Mouse (Mus musculus) midbrain, embryonic 13.5 days (tissue): ENCODE data around the gene Olfr633. TPM values are rescaled to one million over a fixed set of nuclear protein-coding genes. Genes with fewer than 3 reads are reported as not detected.
"Not testable (repeated sequence)": the region's sequence is repeated elsewhere in the genome, so short reads cannot be mapped to it uniquely, and the experiment has no call there.

Experiments
- ATAC-seq: fragments of 200-750 bp; cut with Nextera tagmentation; 2 replicates; pipeline ENCODE4 v1.8.0; 2017; ENCODE audit warnings: mild to moderate bottlenecking, moderate TSS enrichment, moderate library complexity
- H3K27ac ChIP-seq: fragments of 300-500 bp; sonication (generic); 2 replicates; pipeline ENCODE4 v1.5.1; 2015; ENCODE audit warnings: inconsistent platforms, mild to moderate bottlenecking, moderate library complexity
- H3K27me3 ChIP-seq: fragments of 300-500 bp; sonication (generic); 2 replicates; pipeline ENCODE4 v1.6.1; 2015; ENCODE audit warnings: mild to moderate bottlenecking, inconsistent platforms
- H3K36me3 ChIP-seq: fragments of 300-500 bp; sonication (generic); 2 replicates; pipeline ENCODE4 v1.6.1; 2015; ENCODE audit warnings: mild to moderate bottlenecking, inconsistent platforms
- H3K4me1 ChIP-seq: fragments of 300-500 bp; sonication (generic); replicated peaks from 2 replicates; pipeline ENCODE4 v1.6.1; 2015; ENCODE audit warnings: inconsistent platforms
- H3K4me2 ChIP-seq: fragments of 300-500 bp; sonication (generic); replicated peaks from 2 replicates; pipeline ENCODE4 v1.6.1; 2015; ENCODE audit warnings: moderate library complexity, mild to moderate bottlenecking, inconsistent platforms
- H3K4me3 ChIP-seq: fragments of 300-500 bp; sonication (generic); replicated peaks from 2 replicates; pipeline ENCODE4 v1.5.1; 2015; ENCODE audit warnings: mild to moderate bottlenecking, inconsistent platforms
- H3K9ac ChIP-seq: fragments of 300-500 bp; sonication (generic); replicated peaks from 2 replicates; pipeline ENCODE4 v1.6.1; 2015; ENCODE audit warnings: mild to moderate bottlenecking, inconsistent platforms
- H3K9me3 ChIP-seq: fragments of 300-500 bp; sonication (generic); 2 replicates; pipeline ENCODE4 v1.6.1; 2016; ENCODE audit warnings: mild to moderate bottlenecking, inconsistent platforms
- WGBS: fragments of 180-500 bp; shearing (Covaris S2); methylation state at CpG from one replicate; pipeline ENCODE4 v1.1.7; 2015; 5-methylcytosine and 5-hydroxymethylcytosine counted together
- polyA plus RNA-seq: library from polyadenylated mRNA; unstranded; fragments of >200 nt; fragmentation: Nextera tagmentation; extraction: Ambion mirVana; gene quantifications from 2 replicates; pipeline ENCODE4 v1.2.1, GENCODE M21; 2015

Gene Olfr633
- not detected in 2 replicates for polyA plus RNA-seq

GRCm38 (mm10) chr7:103944137-103944536 lies at the start of gene Olfr633:
Gene Olfr633 (plus strand): TSS chr7:103944437.
- H3K4me3 ChIP-seq: no peak within 1 kb of the TSS
- H3K36me3 ChIP-seq: no peaks in the 10 kb centered on the region
- no peaks in the 10 kb centered on the region for H3K27me3 ChIP-seq
- ATAC-seq: no peak
- H3K4me1 ChIP-seq: no peaks in the 10 kb centered on the region
- no peaks in the 10 kb centered on the region for H3K9me3 ChIP-seq
- H3K27ac ChIP-seq: no peak within 1 kb of the TSS
- H3K4me2 ChIP-seq: no peak within 1 kb of the TSS
- no peak within 1 kb of the TSS for H3K9ac ChIP-seq

DNA sequence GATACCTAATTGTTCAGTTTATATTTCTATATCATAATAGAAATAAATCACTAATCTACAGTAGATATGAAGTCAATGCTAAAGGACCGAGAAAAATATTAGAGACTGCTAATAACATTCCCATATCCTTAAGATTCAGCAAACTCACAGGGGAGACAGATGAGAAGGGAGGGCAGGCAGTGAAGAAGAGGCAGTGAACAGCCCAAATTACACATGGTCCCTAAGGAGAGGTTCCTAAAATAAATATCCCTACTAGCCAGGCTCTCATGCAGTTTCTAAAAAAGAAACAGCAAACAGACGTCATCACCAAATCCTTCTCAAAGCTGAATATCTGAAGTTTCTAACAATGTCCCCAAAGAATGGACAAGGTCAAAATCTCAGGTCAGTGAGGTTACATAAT lies 41.0 kb upstream of the Olfr633 start, which contains the start of gene Olfr65:
Olfr65 (plus strand) TSS at position 301 of the 400 bp plus-strand sequence.
- no peak within 1 kb of the TSS for H3K27ac ChIP-seq
- H3K36me3 ChIP-seq: no peaks in the 10 kb centered on the region
- ATAC-seq: no peak
- no peaks in the 10 kb centered on the region for H3K9me3 ChIP-seq
- no peak within 1 kb of the TSS for H3K9ac ChIP-seq
- 85% methylated on average over 2 of the region's 2 CpGs for WGBS
- no peaks in the 10 kb centered on the region for H3K4me1 ChIP-seq
- H3K4me2 ChIP-seq: no peak within 1 kb of the TSS
- H3K4me3 ChIP-seq: no peak within 1 kb of the TSS
- no peaks in the 10 kb centered on the region for H3K27me3 ChIP-seq

GRCm38 (mm10) chr7:103910047-103910446 lies 34.2 kb upstream of the Olfr633 start:
- Histone ChIP-seq H3K4me1 (no peaks in the 10 kb centered on the region), H3K27me3 (no peaks in the 10 kb centered on the region), H3K4me2 (no peak overlapping the region), H3K9ac (no peak overlapping the region), H3K27ac (no peak overlapping the region), H3K9me3 (no peaks in the 10 kb centered on the region), H3K36me3 (no peaks in the 10 kb centered on the region), H3K4me3 (no peak overlapping the region)
- no peak for ATAC-seq
- WGBS: 66% methylated on average over 3 of the region's 3 CpGs

DNA sequence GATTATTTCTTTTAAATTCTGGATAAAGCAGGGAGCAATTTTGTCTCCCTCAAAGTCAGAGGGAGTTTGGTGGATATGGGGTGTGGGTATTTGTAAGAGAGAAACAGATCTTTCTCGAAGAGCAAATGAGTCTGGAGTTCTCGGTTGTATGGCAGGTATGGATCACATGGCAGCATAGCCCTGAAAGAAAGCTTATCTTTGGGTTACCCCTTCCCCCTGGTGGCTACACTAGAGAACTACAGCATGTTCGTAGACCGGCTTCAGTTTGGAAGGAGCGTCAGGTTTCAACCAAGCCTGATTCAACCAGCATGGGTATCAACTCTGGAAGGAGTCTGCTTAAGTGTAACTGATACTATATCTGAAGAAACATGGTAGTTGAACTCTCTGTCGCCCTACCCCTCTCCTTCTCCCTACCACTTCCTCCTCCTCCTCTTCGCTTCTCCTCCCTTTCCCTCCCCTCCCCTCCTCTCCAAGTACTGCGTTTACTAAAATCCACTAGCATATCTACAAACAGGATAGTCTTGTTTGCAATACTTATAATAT lies 31.2 kb upstream of the Olfr633 start:
- no peak for ATAC-seq
- H3K36me3 ChIP-seq: no peaks in the 10 kb centered on the region
- 51% methylated on average over 8 of the region's 8 CpGs for WGBS
- no peak overlapping the region for H3K27ac ChIP-seq
- no peak overlapping the region for H3K9ac ChIP-seq
- H3K4me3 ChIP-seq: no peak overlapping the region
- no peak overlapping the region for H3K4me2 ChIP-seq
- H3K4me1 ChIP-seq: no peaks in the 10 kb centered on the region
- no peaks in the 10 kb centered on the region for H3K9me3 ChIP-seq
- no peaks in the 10 kb centered on the region for H3K27me3 ChIP-seq

GRCm38 (mm10) chr7:103915338-103915737 lies 28.9 kb upstream of the Olfr633 start:
- H3K27me3 ChIP-seq: no peaks in the 10 kb centered on the region
- no peak overlapping the region for H3K4me3 ChIP-seq
- no peak overlapping the region for H3K9ac ChIP-seq
- H3K4me1 ChIP-seq: no peaks in the 10 kb centered on the region
- ATAC-seq: no peak
- no peak overlapping the region for H3K27ac ChIP-seq
- no peaks in the 10 kb centered on the region for H3K36me3 ChIP-seq
- no peaks in the 10 kb centered on the region for H3K9me3 ChIP-seq
- no peak overlapping the region for H3K4me2 ChIP-seq

DNA sequence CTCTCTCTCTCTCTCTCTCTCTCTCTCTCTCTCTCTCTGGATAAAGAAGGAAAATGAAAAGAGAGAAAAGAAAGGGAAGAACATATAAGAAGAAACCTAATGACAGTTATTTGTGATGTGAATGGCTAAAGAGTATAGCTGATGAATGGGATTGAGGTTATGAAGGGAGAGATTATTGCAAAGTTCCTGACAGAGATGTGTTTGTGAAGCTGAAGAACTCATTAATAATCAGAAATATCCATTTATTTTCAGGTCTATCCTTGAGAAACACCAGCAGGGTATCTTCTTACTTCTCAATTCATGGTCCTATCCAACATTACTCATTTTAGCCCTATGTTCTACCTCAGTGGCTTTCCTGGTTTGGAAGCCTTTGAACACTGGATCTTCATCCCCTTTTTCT lies 15.7 kb upstream of the Olfr633 start, which contains the start of gene Olfr631:
Olfr631 (plus strand) TSS at position 301 of the 400 bp plus-strand sequence.
- H3K27ac ChIP-seq: no peak within 1 kb of the TSS
- no peaks in the 10 kb centered on the region for H3K27me3 ChIP-seq
- H3K4me1 ChIP-seq: no peaks in the 10 kb centered on the region
- no peak within 1 kb of the TSS for H3K4me2 ChIP-seq
- no peaks in the 10 kb centered on the region for H3K36me3 ChIP-seq
- no peak for ATAC-seq
- H3K4me3 ChIP-seq: no peak within 1 kb of the TSS
- no peaks in the 10 kb centered on the region for H3K9me3 ChIP-seq
- no peak within 1 kb of the TSS for H3K9ac ChIP-seq

- Histone ChIP-seq H3K36me3 (no peaks in the 10 kb centered on the region), H3K27ac (no peak within 1 kb of the TSS), H3K4me3 (no peak within 1 kb of the TSS), H3K4me1 (no peaks in the 10 kb centered on the region), H3K27me3 (no peaks in the 10 kb centered on the region), H3K9me3 (no peaks in the 10 kb centered on the region), H3K9ac (no peak within 1 kb of the TSS), H3K4me2 (no peak within 1 kb of the TSS)
- 77% methylated on average over 2 of the region's 2 CpGs for WGBS
- no peak for ATAC-seq
Measured at GRCm38 (mm10) chr7:103934264-103934663, 10.0 kb upstream of the Olfr633 start, which contains the start of gene Olfr632. Gene Olfr632 (plus strand): TSS chr7:103934347.

DNA sequence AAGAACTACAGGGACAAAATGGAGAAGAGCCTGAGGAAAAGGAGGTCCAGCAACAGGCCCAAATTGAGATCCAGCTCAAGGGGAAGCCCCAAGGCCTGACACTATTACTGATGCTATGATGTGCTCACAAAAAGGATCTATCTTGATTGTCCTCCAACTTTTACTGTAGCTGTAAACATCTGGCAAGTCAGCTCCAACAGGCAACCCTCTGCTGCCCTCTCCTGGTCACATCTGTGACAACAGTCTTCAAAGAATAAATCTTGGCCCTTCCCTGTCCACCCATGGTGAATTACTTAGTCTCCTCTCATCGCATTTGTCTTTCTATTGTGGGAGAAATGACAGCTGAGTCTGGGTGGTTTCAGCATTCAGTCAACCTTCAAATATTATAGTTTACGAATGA lies 1.5 kb upstream of the Olfr633 start:
- WGBS: 23% methylated on average over 2 of the region's 2 CpGs

DNA sequence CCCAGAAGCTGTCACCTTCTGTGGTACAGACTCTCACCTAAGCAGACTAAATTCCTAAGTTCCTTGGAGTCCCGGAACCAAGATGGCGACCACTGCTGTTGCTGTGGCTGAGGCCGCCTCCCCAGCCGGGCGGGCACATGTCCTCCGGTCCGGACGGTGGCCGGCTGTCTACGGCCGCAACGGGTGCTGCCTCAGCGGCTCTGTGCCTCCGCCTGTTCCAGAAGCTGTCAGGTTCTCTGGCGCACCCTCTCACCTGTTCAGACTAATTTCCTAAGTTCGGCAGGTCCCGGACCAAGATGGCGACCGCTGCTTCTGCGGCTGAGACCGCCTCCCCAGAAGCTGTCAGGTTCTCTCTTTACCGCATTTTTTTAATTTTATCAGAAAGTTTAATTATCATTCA lies 22.6 kb downstream of the Olfr633 start:
- not testable (repeated sequence) for H3K9ac ChIP-seq, H3K9me3 ChIP-seq, H3K36me3 ChIP-seq, H3K4me1 ChIP-seq, ATAC-seq, H3K4me2 ChIP-seq, H3K4me3 ChIP-seq, H3K27ac ChIP-seq, H3K27me3 ChIP-seq
- 95% methylated on average over 22 of the region's 22 CpGs for WGBS

More for the DNA sequence above, 1.5 kb upstream of the Olfr633 start:
- H3K4me1 ChIP-seq: no peaks in the 10 kb centered on the region
- H3K4me2 ChIP-seq: no peak overlapping the region
- H3K27ac ChIP-seq: no peak overlapping the region
- H3K27me3 ChIP-seq: no peaks in the 10 kb centered on the region
- no peak overlapping the region for H3K4me3 ChIP-seq
- no peak for ATAC-seq
- H3K36me3 ChIP-seq: no peaks in the 10 kb centered on the region
- no peak overlapping the region for H3K9ac ChIP-seq
- no peaks in the 10 kb centered on the region for H3K9me3 ChIP-seq

GRCm38 (mm10) chr7:103970852-103971251 lies 26.6 kb downstream of the Olfr633 start, which contains the start of gene Olfr635:
Gene Olfr635 (plus strand): TSS chr7:103971152.
- H3K4me1 ChIP-seq: no peaks in the 10 kb centered on the region
- no peak within 1 kb of the TSS for H3K27ac ChIP-seq
- H3K4me3 ChIP-seq: no peak within 1 kb of the TSS
- 71% methylated on average over 1 of the region's 1 CpGs for WGBS
- ATAC-seq: no peak
- H3K9me3 ChIP-seq: no peaks in the 10 kb centered on the region
- H3K27me3 ChIP-seq: no peaks in the 10 kb centered on the region
- no peaks in the 10 kb centered on the region for H3K36me3 ChIP-seq
- H3K9ac ChIP-seq: no peak within 1 kb of the TSS
- H3K4me2 ChIP-seq: no peak within 1 kb of the TSS

DNA sequence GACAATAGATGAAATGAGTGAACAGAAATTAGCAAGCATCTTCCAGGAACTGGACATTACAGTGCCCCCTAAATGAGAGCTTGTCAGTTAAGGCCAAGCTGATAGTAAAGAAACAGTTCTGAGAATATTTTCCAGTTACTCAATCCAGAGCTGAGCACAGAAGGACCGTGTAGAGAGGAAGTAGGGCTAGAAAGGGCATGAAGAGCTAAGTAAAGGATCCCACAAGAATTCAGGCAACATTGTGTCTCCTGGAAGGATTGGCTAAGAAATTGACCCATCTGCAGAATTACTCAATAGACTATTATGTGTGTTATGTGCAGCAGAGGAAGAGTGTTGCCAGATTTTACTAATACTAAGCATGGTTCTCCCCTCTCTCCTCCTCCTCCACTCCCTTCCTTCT lies 27.5 kb downstream of the Olfr633 start:
- no peaks in the 10 kb centered on the region for H3K9me3 ChIP-seq
- no peak for ATAC-seq
- H3K36me3 ChIP-seq: no peaks in the 10 kb centered on the region
- 48% methylated on average over 1 of the region's 1 CpGs for WGBS
- no peak overlapping the region for H3K9ac ChIP-seq
- no peaks in the 10 kb centered on the region for H3K27me3 ChIP-seq
- H3K4me2 ChIP-seq: no peak overlapping the region
- no peak overlapping the region for H3K27ac ChIP-seq
- H3K4me1 ChIP-seq: no peaks in the 10 kb centered on the region
- H3K4me3 ChIP-seq: no peak overlapping the region

- no peaks in the 10 kb centered on the region for H3K9me3 ChIP-seq
- no peak within 1 kb of the TSS for H3K27ac ChIP-seq
- no peak for ATAC-seq
- H3K4me1 ChIP-seq: no peaks in the 10 kb centered on the region
- no peak within 1 kb of the TSS for H3K9ac ChIP-seq
- no peaks in the 10 kb centered on the region for H3K36me3 ChIP-seq
- H3K27me3 ChIP-seq: no peaks in the 10 kb centered on the region
- H3K4me2 ChIP-seq: no peak within 1 kb of the TSS
- H3K4me3 ChIP-seq: no peak within 1 kb of the TSS
Measured at GRCm38 (mm10) chr7:103998446-103998845, 54.2 kb downstream of the Olfr633 start, which contains the start of gene Olfr638. Gene Olfr638 (plus strand): TSS chr7:103998746.
